Mouse (Mus musculus) liver, embryonic 11.5 days (tissue): ENCODE measurements around the gene Lrmda. TPM values are rescaled to one million over a fixed set of nuclear protein-coding genes. Genes with fewer than 3 reads are reported as not detected.

Experiments
- ATAC-seq: fragments of 200-750 bp; cut with Nextera tagmentation; replicated peaks from 2 replicates; pipeline ENCODE4 v1.8.0; 2017; ENCODE audit warnings: moderate number of reproducible peaks, mild to moderate bottlenecking, moderate TSS enrichment, moderate library complexity; ENCODE audit not compliant: low FRiP score
- DNase-seq: peaks from one replicate; pipeline ENCODE4 v3.0.0-alpha.2; 2017; ENCODE audit warnings: low spot score
- H3K27ac ChIP-seq: fragments of 300-500 bp; sonication (generic); 2 replicates; pipeline ENCODE4 v1.5.1; 2014; ENCODE audit warnings: mild to moderate bottlenecking, low read depth, low read length, control low read depth
- H3K27me3 ChIP-seq: fragments of 300-500 bp; sonication (generic); replicated peaks from 2 replicates; pipeline ENCODE4 v1.6.1; 2014; ENCODE audit warnings: low read length, mixed read lengths; ENCODE audit not compliant: control insufficient read depth, insufficient read depth
- H3K36me3 ChIP-seq: fragments of 300-500 bp; sonication (generic); 2 replicates; pipeline ENCODE4 v1.6.1; 2014; ENCODE audit warnings: mild to moderate bottlenecking, low read length, moderate library complexity, mixed read lengths; ENCODE audit not compliant: control insufficient read depth, insufficient read depth
- H3K4me1 ChIP-seq: fragments of 300-500 bp; sonication (generic); replicated peaks from 2 replicates; pipeline ENCODE4 v1.6.1; 2014; ENCODE audit warnings: low read length, mixed read lengths; ENCODE audit not compliant: control insufficient read depth, insufficient read depth
- H3K4me2 ChIP-seq: fragments of 300-500 bp; sonication (generic); 2 replicates; pipeline ENCODE4 v1.6.1; 2014; ENCODE audit warnings: mild to moderate bottlenecking, control low read depth, moderate library complexity
- H3K4me3 ChIP-seq: fragments of 300-500 bp; sonication (generic); 2 replicates; pipeline ENCODE4 v1.5.1; 2014; ENCODE audit warnings: low read depth, low read length, control low read depth
- H3K9ac ChIP-seq: fragments of 300-500 bp; sonication (generic); 2 replicates; pipeline ENCODE4 v1.6.1; 2014; ENCODE audit warnings: low read depth, low read length, control low read depth
- H3K9me3 ChIP-seq: fragments of 300-500 bp; sonication (generic); 2 replicates; pipeline ENCODE4 v1.6.1; 2016; ENCODE audit warnings: low read length, inconsistent platforms, mixed read lengths; ENCODE audit not compliant: control insufficient read depth
- WGBS: fragments of 180-500 bp; shearing (Covaris S2); extraction: QIAGEN DNeasy Blood & Tissue Kit; methylation state at CpG from one replicate; pipeline ENCODE4 v1.1.7; 2014; 5-methylcytosine and 5-hydroxymethylcytosine counted together
- polyA plus RNA-seq: library from polyadenylated mRNA; unstranded; fragments of >200 nt; fragmentation: Nextera tagmentation; extraction: Ambion mirVana; gene quantifications from 2 replicates; pipeline ENCODE4 v1.2.1, GENCODE M21; 2014

The Lrmda gene
- polyA plus RNA-seq, 1 experiment from 2014 or later, result 0.53 TPM

DNA sequence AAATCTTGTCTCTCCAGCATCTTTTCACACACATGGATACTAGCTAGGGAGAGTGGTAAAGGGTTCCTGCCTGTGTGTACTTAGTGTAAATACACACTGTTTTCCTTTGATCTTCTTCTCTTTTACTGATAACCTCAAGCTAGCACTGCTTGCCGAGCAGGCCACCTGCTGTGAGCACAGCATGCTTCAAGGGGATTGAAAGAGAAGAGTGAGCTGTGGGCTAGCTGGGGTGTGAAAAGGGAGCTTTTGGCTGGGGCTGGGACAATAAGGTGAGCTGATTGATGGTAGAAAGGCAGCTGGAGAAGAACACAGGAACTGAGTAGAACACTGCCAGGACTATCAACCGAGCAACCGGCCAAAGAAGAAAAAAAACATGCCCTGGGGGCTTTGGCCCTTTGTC lies 124.5 kb downstream of the Lrmda start:
- no peak for DNase-seq
- no peaks in the 10 kb centered on the region for H3K27me3 ChIP-seq
- no peak for ATAC-seq
- no peak overlapping the region for H3K4me2 ChIP-seq
- no peak overlapping the region for H3K27ac ChIP-seq
- no peaks in the 10 kb centered on the region for H3K36me3 ChIP-seq
- H3K4me3 ChIP-seq, result no peak overlapping the region
- H3K9me3 ChIP-seq, result no peaks in the 10 kb centered on the region
- no peak overlapping the region for H3K9ac ChIP-seq
- 28% methylated on average over 3 of the region's 3 CpGs for WGBS
- H3K4me1 ChIP-seq, result no peaks in the 10 kb centered on the region

DNA sequence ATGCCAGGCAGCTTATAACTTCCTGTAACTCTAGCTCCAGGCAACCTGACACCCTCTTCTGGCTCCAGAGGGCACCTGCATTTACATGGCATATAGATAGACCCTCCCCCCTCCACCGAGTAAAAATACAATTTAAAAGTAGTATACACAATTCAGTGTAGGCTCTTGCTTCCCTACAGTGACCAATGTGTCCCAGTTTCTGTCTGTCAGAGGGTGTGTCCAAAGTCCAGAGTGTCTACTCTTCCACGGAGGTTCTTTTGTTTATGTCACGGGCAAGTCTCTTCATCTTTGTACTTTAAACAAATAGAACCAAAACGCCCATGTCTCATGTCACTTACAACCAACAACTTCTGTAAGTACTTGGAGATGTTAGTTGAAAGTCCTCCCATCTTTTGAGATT lies 126.4 kb downstream of the Lrmda start:
- Histone ChIP-seq H3K9me3 (no peaks in the 10 kb centered on the region), H3K36me3 (no peaks in the 10 kb centered on the region), H3K27me3 (no peaks in the 10 kb centered on the region), H3K4me3 (no peak overlapping the region), H3K9ac (no peak overlapping the region), H3K27ac (no peak overlapping the region), H3K4me2 (no peak overlapping the region), H3K4me1 (no peaks in the 10 kb centered on the region)
- 58% methylated on average over 4 of the region's 4 CpGs for WGBS
- DNase-seq (no peak), ATAC-seq (no peak)

DNA sequence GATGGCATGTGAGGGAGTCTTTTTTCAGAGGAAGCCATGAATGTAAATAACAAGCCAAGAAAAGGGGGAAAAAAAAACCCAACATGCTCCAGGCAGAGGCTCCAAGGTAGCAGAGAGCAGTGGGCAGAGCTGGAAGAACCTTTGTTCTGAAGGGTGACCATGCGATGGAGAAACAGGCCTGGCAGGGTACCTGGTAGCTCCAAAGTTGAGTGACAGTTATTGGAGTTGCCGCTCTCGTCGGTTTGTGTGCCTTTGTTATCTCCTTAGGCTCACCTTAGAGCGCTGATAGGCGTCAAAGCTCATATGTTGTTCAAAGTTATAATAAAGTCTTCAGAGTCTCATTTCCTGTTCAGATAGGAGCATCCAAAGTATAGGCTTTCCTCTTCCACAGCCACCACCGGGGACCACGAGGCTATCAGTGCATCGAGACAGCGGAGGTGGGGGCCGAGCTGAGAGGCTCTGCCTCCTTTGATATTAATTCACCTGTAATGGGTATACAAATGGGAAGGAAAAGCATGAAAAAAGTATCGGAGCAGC lies 127.1 kb downstream of the Lrmda start:
- Histone ChIP-seq H3K36me3 (no peaks in the 10 kb centered on the region), H3K4me2 (no peak overlapping the region), H3K4me3 (no peak overlapping the region), H3K9me3 (no peaks in the 10 kb centered on the region), H3K4me1 (no peaks in the 10 kb centered on the region), H3K9ac (no peak overlapping the region), H3K27ac (no peak overlapping the region), H3K27me3 (no peaks in the 10 kb centered on the region)
- WGBS, result 72% methylated on average over 12 of the region's 12 CpGs
- DNase-seq (no peak), ATAC-seq (no peak)

DNA sequence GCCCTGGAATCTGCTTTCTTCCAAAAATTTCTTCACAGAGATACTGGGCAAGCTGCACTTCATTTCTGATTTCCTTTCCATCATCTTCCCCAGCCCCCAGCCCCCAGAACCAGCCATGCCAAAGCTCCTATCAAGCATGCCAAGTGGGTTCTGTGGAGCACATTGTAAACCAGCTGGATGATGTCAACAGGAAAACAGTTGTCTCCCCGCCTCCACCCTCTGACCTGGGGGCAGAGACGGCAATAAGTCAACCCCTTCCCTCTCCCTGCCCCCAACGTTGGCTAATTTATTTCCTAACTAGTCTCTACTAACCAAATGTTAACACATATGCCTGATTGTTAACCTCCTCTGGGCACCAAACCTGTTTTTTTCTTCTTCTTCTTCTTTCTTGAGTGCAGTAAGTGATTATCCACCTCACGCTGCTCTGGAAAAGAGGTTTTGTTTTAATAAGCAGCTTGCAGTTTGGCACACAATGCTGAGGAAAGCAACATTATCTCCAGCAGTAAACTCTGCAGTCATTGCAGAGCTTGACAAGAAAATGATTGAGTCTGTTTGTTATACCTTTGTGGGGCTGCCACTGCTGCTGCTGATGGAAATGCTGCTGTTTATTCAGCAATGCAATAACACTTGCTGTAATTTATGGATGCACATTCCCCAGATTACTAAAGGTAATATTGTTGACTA lies 128.0 kb downstream of the Lrmda start:
- Histone ChIP-seq H3K9me3 (no peaks in the 10 kb centered on the region), H3K27ac (no peak overlapping the region), H3K4me1 (0 out of 2 replicates have a peak, but pooled peaks cover under 1% of the 10 kb centered on the region), H3K36me3 (no peaks in the 10 kb centered on the region), H3K4me3 (no peak overlapping the region), H3K4me2 (no peak overlapping the region), H3K9ac (no peak overlapping the region), H3K27me3 (no peaks in the 10 kb centered on the region)
- WGBS, result 29% methylated on average over 4 of the region's 4 CpGs
- ATAC-seq (no peak), DNase-seq (no peak)

DNA sequence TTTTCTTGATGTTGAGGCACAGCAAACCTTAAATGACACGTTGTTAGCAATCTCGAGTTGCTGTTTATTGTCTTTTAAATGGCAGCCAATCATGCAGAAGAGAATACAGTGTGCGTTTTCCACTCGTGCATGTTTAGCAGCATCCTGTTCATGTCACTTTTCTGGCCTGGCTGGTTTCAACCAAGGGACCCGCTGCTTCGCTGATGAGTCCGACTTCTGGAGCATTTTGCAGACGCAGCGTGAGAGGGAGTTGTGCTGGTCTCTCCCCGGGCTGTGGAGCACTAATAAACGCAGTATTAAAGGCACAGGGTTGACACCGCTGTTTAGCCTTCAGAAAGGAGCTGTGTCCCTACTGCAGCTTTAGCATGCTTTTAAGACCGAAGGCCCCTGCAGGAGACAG lies 133.2 kb downstream of the Lrmda start:
- no peak for ATAC-seq
- peaks cover 2% of the 10 kb centered on the region; the same call in 1 of the 2 replicates for H3K4me1 ChIP-seq
- no peak for DNase-seq
- H3K4me2 ChIP-seq, result no peak overlapping the region
- H3K36me3 ChIP-seq, result no peaks in the 10 kb centered on the region
- H3K9ac ChIP-seq, result no peak overlapping the region
- no peaks in the 10 kb centered on the region for H3K27me3 ChIP-seq
- 65% methylated on average over 13 of the region's 13 CpGs for WGBS
- H3K9me3 ChIP-seq, result no peaks in the 10 kb centered on the region
- H3K27ac ChIP-seq, result no peak overlapping the region
- H3K4me3 ChIP-seq, result no peak overlapping the region

DNA sequence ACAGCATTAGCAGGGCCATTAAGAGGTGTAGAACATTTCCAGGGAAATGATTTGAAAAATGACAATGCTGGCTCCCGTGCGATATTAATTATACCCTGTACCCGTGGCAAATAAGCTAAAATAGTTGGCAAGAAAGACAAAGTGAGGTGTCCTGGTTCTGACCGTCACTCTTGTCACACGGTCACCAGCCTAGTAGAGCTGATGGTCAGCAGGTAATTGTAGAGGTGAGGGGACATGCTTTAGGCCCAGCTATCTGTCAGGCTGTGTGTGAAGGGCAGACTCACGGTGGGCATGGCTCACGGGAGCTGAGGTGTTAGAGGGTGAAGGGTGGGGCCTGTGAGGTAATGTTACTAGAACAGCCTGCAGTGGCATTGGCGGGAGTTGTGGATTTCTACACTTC lies 134.6 kb downstream of the Lrmda start:
- ATAC-seq, result no peak
- H3K9me3 ChIP-seq, result no peaks in the 10 kb centered on the region
- WGBS, result 72% methylated on average over 8 of the region's 8 CpGs

DNA sequence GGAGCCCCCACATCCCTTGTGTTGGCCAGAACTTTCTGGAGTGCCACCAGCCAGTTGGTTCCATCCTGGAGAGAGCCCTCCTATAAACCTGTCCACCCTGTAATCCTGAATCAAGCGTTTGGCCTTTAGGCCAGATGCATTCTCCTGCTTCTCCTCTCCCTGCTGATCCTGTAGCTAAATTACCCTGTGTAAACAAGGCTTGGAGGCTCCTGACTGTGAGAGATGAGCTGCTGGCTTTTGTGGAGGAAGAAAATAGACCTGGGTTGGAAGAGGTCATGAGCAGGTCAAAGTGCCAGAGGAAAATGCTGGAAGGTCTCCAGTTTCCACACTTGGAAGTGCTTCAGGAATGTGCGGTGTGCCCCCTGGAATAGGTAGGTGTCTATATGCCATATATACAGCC lies 135.5 kb downstream of the Lrmda start:
- Histone ChIP-seq H3K4me1 (peaks cover 2% of the 10 kb centered on the region; the same call in 1 of the 2 replicates), H3K4me2 (no peak overlapping the region), H3K36me3 (no peaks in the 10 kb centered on the region), H3K9me3 (no peaks in the 10 kb centered on the region), H3K27me3 (no peaks in the 10 kb centered on the region), H3K9ac (no peak overlapping the region), H3K27ac (no peak overlapping the region), H3K4me3 (no peak overlapping the region)
- 56% methylated on average over 2 of the region's 2 CpGs for WGBS
- ATAC-seq, result no peak
- no peak for DNase-seq

More for the DNA sequence above, 134.6 kb downstream of the Lrmda start:
- no peak overlapping the region for H3K4me3 ChIP-seq
- no peak overlapping the region for H3K27ac ChIP-seq
- no peak overlapping the region for H3K9ac ChIP-seq
- no peaks in the 10 kb centered on the region for H3K36me3 ChIP-seq
- H3K27me3 ChIP-seq, result no peaks in the 10 kb centered on the region
- no peak overlapping the region for H3K4me2 ChIP-seq
- no peak for DNase-seq
- peaks cover 2% of the 10 kb centered on the region; the same call in 1 of the 2 replicates for H3K4me1 ChIP-seq

DNA sequence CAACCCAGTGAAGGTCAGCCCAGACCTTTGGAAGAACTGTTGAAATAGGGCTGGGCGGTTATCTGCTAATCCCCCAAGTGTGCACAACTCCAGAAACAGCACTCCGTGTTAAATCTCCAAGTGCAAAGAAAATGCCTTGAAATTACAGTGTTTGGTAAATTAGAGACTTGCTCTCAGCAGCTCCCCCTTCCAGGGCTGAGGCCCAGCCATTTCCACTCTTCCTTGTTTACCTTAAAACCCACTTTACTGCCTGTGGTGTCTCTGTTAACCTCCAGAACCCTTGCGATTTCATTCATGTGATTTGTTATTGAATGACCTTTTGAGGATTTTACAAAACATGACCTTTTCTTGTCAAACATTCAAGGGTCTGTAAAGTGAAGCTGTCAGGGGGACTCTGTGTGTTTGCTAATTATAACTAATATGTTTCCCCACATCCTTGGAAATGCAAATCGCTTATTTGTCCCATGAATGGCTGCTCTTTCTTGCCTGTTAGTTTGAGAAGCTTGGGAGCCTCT lies 136.1 kb downstream of the Lrmda start:
- no peak for DNase-seq
- WGBS, result 63% methylated on average over 4 of the region's 4 CpGs
- H3K4me1 ChIP-seq, result peaks cover 2% of the 10 kb centered on the region; the same call in 1 of the 2 replicates
- no peaks in the 10 kb centered on the region for H3K36me3 ChIP-seq
- no peak for ATAC-seq
- H3K9ac ChIP-seq, result no peak overlapping the region
- H3K9me3 ChIP-seq, result no peaks in the 10 kb centered on the region
- H3K4me2 ChIP-seq, result no peak overlapping the region
- no peaks in the 10 kb centered on the region for H3K27me3 ChIP-seq
- no peak overlapping the region for H3K27ac ChIP-seq
- no peak overlapping the region for H3K4me3 ChIP-seq

DNA sequence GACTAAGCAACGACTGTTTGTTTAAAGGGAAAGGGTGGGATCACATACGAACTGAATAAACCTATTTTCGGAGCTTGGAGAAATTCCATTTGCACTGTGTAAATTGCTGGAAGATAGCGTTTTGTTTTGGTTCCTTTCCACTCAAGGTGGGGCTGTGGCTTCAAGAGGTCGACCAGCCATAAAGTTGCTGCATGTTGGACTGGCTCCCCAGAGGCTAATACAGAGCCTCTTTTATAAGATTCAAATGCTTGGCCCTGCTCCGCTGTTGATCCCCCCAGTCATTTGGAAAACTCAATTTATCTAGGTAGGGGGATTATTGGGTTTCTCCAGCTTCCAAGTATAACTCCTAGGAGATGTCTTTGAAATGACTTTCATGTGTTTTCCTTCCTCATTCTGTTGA lies 137.5 kb downstream of the Lrmda start:
- H3K4me2 ChIP-seq, result no peak overlapping the region
- DNase-seq (no peak), ATAC-seq (no peak)
- no peaks in the 10 kb centered on the region for H3K36me3 ChIP-seq
- H3K4me1 ChIP-seq, result peaks cover 2% of the 10 kb centered on the region; the same call in 1 of the 2 replicates
- H3K9ac ChIP-seq, result no peak overlapping the region
- no peaks in the 10 kb centered on the region for H3K9me3 ChIP-seq
- H3K27ac ChIP-seq, result no peak overlapping the region
- WGBS, result 73% methylated on average over 6 of the region's 6 CpGs
- no peak overlapping the region for H3K4me3 ChIP-seq
- H3K27me3 ChIP-seq, result no peaks in the 10 kb centered on the region
